Mouse (Mus musculus) cerebellum, adult 11-12 months (tissue): ENCODE measurements around the gene Rpl31.
A peak's percentile ranks its signal among the peaks of the same experiment; 100 is the strongest.

Experiments used
- DNase-seq: peaks from one replicate; pipeline ENCODE4 v3.0.0; 2022

Rpl31 gene

GRCm38 (mm10) chr1:39367601-39368266 is at the start of gene Rpl31:
Gene Rpl31, plus strand, starts transcription at chr1:39367842.
- DNase-seq, result peak; percentile 98

- no peak for DNase-seq
These were observed 49.7 kb upstream of the Rpl31 start for GRCm38 (mm10) chr1:39317935-39318334.

- no peak for DNase-seq
These were observed 48.8 kb upstream of the Rpl31 start for GRCm38 (mm10) chr1:39318870-39319269.

GRCm38 (mm10) chr1:39321954-39322353 is 45.7 kb upstream of the Rpl31 start:
- DNase-seq, result no peak

- no peak for DNase-seq
These were observed 42.4 kb upstream of the Rpl31 start for GRCm38 (mm10) chr1:39325228-39325627.

- DNase-seq, result no peak
These were observed 40.1 kb upstream of the Rpl31 start for GRCm38 (mm10) chr1:39327546-39327945.

GRCm38 (mm10) chr1:39330857-39331594 is 36.6 kb upstream of the Rpl31 start:
- no peak for DNase-seq

GRCm38 (mm10) chr1:39332456-39332855 is 35.2 kb upstream of the Rpl31 start:
- no peak for DNase-seq

- no peak for DNase-seq
These were observed 32.0 kb upstream of the Rpl31 start for GRCm38 (mm10) chr1:39335561-39336196.

GRCm38 (mm10) chr1:39336788-39337187 is 30.9 kb upstream of the Rpl31 start:
- DNase-seq, result no peak

GRCm38 (mm10) chr1:39338831-39339230 is 28.8 kb upstream of the Rpl31 start:
- no peak for DNase-seq

- no peak for DNase-seq
These were observed 28.2 kb upstream of the Rpl31 start for GRCm38 (mm10) chr1:39339455-39339854.

GRCm38 (mm10) chr1:39340156-39340555 is 27.5 kb upstream of the Rpl31 start:
- no peak for DNase-seq

- DNase-seq, result peak; percentile 49
These were observed 27.0 kb upstream of the Rpl31 start for GRCm38 (mm10) chr1:39340647-39341046.

GRCm38 (mm10) chr1:39341807-39342206 is 25.8 kb upstream of the Rpl31 start:
- no peak for DNase-seq

- no peak for DNase-seq
These were observed 24.4 kb upstream of the Rpl31 start for GRCm38 (mm10) chr1:39343242-39343641.

- DNase-seq, result no peak
These were observed 22.6 kb upstream of the Rpl31 start for GRCm38 (mm10) chr1:39344981-39345600.

- DNase-seq, result peak; percentile 54
These were observed 18.6 kb upstream of the Rpl31 start for GRCm38 (mm10) chr1:39349001-39349400.

- DNase-seq, result no peak
These were observed 18.2 kb upstream of the Rpl31 start for GRCm38 (mm10) chr1:39349427-39349826.

- DNase-seq, result no peak
These were observed 5.7 kb upstream of the Rpl31 start for GRCm38 (mm10) chr1:39361754-39362514.

- DNase-seq, result no peak
These were observed 5.1 kb upstream of the Rpl31 start for GRCm38 (mm10) chr1:39362515-39362893.

- DNase-seq, result no peak
These were observed 2.1 kb upstream of the Rpl31 start for GRCm38 (mm10) chr1:39365562-39365961.

- no peak for DNase-seq
These were observed 597 bp upstream of the Rpl31 start for GRCm38 (mm10) chr1:39367045-39367444.
